Mouse (Mus musculus) layer of hippocampus, postnatal 10 days (tissue): ENCODE measurements around the gene Dpf2. TPM values are rescaled to one million over a fixed set of nuclear protein-coding genes. Genes with fewer than 3 reads are reported as not detected.

Experiments
- DNase-seq, 2 experiments: peaks; one replicate each; pipeline ENCODE4 v3.0.0; 2021; ENCODE audit warnings: low spot score in 2 of 2
- total RNA-seq, 2 experiments: library from RNA; stranded (reverse); gene quantifications; 2 replicates each; pipeline ENCODE4 v1.2.3; 2021

Gene Dpf2
- total RNA-seq, 2 experiments from 2014 or later: 76.0 to 79.9 TPM

GRCm38 (mm10) chr19:5937095-5937835, 24.5 kb upstream of the Dpf2 start:
- no peak for DNase-seq

DNA sequence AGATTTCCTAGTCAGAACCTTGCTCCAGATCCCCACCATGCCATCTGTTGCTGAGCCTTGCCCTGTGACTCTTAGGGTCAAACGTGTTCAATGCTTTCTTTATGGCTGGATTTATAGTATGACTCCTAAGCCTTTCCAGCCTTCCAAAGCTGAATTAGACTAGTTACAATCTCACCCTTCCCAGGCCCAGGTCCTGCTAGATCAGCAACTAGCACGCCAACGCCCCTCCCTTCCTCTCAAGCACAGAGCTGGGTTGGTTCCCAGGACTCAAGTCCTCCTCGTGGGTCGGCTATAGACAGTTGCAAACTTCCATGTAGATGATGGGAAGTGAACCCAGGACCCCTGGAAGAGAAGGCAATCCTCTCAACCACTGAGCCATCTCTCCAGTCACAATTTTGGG, 22.9 kb upstream of the Dpf2 start:
- no peak for DNase-seq

- DNase-seq: no peak
These were observed 22.5 kb upstream of the Dpf2 start for GRCm38 (mm10) chr19:5935266-5935665.

DNA sequence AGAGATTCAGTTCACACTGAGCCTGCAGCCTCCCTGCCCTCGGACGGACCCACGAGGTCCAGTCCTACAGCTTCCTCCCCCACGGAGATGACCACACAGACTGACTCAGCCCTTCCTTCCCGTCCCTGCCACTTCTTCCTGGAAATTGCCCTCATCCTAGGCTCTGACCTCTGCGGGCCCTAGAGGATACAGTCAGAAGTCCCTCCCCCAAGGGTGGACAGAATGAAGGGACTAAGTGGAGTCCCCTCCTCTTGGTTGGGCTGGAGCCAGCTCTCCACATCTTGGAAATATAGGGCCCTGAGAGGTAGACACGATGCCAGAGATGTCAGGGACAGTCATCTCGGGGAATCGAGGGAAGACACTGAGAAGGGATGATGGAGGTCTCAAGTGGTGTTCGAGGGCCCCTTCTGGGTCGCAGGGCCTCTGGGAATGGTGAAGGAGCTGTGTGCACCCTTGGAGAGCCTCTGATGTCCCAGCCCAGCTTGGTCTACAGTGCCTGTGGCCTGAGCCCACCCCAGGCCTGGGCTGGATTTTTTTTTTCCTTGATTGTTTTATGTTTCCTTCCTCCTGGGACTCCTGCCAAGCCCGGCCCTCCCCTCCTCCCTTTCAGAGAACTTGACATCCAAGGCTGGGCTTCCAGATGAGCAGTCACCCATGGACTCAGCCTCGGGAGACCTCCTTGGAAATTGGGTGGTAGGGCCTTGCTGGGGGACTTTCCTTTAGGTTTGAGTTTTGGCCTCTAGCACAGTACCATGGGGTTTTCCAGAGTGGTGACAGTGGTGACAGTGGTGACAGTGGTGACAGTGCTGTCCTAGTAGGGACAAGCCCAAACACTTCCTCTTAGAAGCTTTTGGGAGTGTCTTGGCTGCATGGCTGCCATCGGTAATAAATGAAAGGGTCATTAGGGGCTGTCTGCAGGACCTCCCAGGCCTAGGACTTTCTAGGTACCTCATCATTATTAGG, 17.1 kb upstream of the Dpf2 start:
- no peak for DNase-seq

DNA sequence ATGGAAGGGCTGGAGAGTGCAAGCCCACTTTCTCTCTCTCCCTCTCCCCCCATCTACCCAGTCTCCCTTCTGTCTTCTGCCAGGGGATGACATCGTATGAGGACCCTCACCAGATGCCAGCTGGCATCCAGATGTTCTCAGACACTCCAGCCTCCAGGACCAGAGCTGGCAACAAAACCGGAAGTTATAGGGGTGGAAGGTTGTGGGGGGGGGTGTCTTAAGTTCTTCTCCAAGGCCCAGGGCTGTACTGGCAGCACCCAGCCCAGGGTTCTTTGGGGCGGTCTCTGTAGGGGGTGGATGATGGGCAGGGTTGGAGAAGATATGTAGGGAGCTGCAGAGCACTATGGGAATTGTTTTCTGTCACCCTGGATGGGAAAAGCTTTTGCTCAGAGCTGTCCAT, 15.7 kb upstream of the Dpf2 start:
- DNase-seq: no peak

- no peak for DNase-seq
These were observed 15.3 kb upstream of the Dpf2 start for GRCm38 (mm10) chr19:5928104-5928503.

DNA sequence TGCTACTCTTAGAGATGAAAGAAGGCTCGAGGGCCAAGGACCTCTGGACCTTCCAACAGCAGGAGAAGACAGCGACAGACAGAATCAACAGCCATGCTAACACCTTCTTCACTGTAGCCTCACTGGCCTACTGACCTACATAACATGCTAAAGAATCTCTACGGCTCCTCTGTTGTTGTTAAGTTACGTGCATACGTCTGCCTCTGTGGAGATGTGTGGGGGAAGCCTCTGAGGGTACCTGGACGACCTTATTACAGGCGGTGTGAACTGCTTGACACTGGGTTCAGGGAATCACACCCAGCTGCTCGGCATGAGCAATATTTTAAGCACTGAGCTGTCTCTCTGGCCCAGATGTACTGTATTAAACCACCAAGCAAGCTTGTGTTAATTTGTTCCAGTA, 14.7 kb upstream of the Dpf2 start:
- no peak for DNase-seq

- DNase-seq: no peak
These were observed 14.2 kb upstream of the Dpf2 start for GRCm38 (mm10) chr19:5927026-5927425.

DNA sequence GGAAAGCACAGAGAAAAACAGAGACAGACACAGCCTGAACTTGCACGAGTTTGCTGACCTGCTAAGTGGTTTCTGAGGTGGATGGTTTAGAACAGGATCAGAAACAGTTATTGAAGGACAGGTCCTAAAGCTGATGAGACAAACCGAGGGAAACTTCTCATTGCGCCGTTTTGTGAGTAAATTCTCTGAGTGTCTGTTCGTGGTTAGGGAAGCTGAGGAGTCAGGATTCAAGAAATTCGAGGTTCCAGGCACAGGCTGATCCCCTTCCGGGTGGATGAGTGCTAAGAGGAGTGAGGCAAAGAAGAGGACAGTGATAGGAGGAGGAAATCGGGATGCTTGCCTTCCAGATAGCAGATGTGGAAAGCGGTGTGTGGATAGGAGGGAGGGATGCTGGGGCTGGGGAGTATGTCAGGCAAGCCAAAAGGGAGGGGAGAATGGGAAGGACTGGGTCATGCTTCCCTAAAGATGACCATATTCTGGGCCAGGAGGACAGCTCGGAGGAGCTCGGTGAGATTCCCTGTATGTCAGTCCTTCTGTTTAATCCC, 12.6 kb upstream of the Dpf2 start:
- DNase-seq: no peak

DNA sequence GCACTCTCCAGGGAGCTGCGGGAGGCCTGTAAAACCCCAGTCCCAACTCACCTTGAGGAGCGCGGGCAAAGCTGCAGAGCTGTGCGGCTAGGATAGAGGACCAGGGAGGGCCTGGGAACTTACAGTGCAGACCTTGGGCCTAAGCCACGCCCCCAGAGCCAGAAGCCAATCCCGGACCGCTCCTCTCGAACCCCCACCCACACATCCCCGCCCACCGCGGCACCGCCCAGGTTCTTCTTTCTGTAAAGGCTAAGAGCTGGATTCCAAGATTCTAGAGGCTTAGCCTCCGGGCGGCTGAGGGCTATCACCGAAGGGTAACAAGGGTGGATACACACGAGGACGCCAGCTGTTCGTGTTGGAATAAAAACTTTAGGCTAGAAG, 11.9 kb upstream of the Dpf2 start, which contains the start of gene Cdc42ep2:
Gene Cdc42ep2 (minus strand): TSS at position 104 of the 381 bp plus-strand sequence.
- DNase-seq: peak; percentile 83 to 88

GRCm38 (mm10) chr19:5923990-5924712, 11.3 kb upstream of the Dpf2 start:
- DNase-seq: peak; percentile 94 to 96

DNA sequence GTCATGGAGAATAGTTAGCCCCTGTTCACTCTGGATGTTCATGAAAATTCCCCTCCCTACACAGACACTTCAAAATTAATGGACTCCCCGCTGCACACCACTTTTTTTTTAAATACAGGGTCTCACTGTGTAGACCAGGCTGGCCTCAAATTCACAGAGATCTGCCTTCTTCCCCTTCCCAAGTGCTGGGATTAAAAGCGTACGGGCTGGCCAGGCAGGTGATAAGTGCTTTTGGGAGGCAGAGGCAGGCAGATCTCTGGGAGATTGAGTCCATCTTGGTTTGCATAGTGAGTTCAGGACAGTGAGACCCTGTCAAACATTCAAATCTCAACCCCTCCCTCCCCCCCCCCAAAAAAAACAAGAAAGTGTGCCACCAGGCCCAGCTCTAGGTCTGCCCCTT, 10.2 kb upstream of the Dpf2 start:
- DNase-seq: no peak

DNA sequence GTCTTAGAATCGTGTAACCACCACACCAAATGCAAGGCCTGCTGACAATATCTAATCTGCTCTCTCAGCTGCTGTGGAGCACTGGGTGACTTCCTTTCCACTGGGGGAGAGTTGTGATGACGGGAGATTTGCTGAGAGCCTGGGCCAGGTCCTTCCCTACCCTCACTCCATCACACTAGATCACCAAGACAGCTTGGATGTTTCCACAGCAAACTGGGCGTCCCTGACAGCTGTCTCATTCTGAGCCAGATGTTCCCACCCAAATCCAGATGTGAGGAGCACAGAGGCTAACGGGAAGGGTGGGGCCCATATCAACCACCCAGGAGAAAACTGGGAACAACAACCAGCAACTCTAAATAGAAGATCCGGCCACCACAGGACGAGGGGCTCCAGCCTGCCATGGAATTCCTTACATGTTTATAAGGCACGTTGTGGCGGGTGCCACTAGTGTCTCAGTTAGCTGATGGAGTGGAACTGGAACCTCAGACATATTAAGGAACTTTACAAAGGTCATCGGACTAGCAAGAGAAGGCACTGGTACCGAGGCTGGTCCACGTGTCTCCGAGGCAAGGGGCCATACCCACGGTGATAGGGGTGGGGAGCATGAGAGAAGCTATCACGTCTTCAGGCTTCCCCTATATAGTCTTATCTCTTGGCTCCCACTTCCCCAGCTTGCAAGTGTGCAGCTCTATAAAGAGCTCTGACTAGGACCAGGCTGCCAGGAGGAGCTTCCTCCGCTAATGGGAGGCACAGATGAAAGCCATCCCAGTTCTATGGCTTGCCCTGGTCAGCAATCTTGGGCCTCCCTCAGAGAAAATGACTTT, 9.5 kb upstream of the Dpf2 start:
- DNase-seq: no peak

GRCm38 (mm10) chr19:5921715-5922114, 8.9 kb upstream of the Dpf2 start:
- no peak for DNase-seq

- peak; percentile 98 to 99 for DNase-seq
These were observed 455 bp downstream of the Dpf2 start for GRCm38 (mm10) chr19:5912103-5913006.

GRCm38 (mm10) chr19:5911430-5912102, 1.2 kb downstream of the Dpf2 start:
- DNase-seq: no peak

DNA sequence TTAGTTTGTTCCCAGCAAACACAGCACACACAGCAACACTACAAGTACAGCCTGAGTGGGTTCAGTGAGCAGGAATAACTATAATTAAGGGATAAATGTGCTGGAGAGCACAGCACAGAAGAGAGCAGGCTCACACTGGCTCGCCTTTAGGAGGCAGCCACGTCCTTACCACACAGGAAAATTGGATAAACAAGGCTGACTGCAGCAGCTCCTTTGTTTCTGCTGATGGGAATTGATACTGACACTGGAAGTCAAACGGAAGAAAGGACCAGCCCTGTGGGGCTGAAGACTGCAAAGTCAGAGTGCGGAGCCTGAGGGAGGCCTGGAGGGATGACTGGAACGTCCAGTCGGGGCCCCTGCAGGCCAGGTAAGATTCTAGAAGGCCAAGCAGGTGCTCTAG, 2.6 kb downstream of the Dpf2 start:
- no peak for DNase-seq

- DNase-seq: no peak
These were observed 5.5 kb downstream of the Dpf2 start for GRCm38 (mm10) chr19:5907275-5907674.
